Mouse (Mus musculus): ENCODE results near the gene Fbh1. TPM values are rescaled to one million over a fixed set of nuclear protein-coding genes. Genes with fewer than 3 reads are reported as not detected.

The Fbh1 gene
- polyA plus RNA-seq, 1 experiment from 2014 or later = 114 TPM

DNA sequence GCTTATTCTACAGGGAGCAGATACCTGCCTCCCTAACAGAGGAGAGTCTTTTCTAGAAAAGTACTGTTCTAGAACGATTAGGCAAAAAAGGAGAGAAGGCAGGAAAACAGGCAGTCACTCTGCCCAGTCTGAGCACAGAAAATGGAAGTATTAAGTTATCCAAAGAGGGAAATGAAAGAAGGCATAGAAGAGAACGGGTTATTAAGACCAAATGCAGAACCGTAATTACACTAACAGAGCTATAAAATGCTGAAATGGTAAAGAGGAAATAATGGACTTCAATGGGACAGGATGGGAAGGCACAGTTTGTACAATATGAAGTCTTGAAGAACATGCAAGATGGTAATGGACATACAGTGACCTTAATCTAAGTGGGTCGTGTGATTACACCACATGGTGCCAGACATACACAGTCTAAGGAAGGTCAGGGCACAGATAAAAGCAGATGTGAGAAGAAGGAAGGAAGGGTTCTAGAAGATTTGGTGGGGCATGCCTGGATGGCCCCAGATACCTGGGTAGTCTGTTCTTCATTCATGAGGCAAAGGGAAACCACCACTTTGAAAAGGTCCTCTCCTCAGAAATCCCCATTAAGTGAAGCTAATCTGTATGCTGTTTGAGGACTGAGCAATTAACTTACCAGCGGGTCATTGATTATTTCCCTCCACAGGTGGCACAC, 10.8 kb downstream of the Fbh1 start:
- WGBS = 78% methylated on average over 5 of the region's 5 CpGs
- Histone ChIP-seq H3K4me3 (no peak overlapping the region), H3K9me3 (no peaks in the 10 kb centered on the region), H3K27me3 (replicated peaks; ENCODE audit: low read depth, poor library complexity, severe bottlenecking) (no peaks in the 10 kb centered on the region), H3K36me3 (replicated peaks) (peaks cover 82% of the 10 kb centered on the region), H3K27ac (replicated peaks) (no peak overlapping the region), H3K4me1 (no peaks in the 10 kb centered on the region)
- DNase-seq (ENCODE audit: low spot score) = no peak

DNA sequence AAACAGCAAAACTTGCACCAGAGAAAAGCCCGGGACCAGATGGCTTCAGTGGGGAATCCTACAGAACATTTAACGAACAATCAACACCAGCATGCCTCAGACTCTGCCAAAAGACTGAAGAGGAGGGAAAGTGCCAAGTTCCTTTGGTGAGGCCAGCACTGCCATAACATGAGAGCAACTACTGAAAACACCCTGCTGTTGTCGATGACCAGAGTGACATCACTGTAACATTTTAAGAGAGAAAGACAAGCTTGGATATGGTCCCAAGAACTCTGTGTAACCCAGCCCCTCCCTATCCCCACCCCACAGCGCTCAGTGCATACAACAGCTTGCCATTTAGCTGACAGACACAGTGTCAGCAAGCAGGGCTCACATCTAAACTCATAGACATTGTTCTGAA, 11.7 kb downstream of the Fbh1 start:
- 93% methylated on average over 4 of the region's 4 CpGs for WGBS
- DNase-seq (ENCODE audit: low spot score) = no peak
- Histone ChIP-seq H3K36me3 (replicated peaks) (peaks cover 91% of the 10 kb centered on the region), H3K9me3 (no peaks in the 10 kb centered on the region), H3K27me3 (replicated peaks; ENCODE audit: low read depth, poor library complexity, severe bottlenecking) (no peaks in the 10 kb centered on the region), H3K27ac (replicated peaks) (no peak overlapping the region), H3K4me3 (no peak overlapping the region), H3K4me1 (no peaks in the 10 kb centered on the region)

DNA sequence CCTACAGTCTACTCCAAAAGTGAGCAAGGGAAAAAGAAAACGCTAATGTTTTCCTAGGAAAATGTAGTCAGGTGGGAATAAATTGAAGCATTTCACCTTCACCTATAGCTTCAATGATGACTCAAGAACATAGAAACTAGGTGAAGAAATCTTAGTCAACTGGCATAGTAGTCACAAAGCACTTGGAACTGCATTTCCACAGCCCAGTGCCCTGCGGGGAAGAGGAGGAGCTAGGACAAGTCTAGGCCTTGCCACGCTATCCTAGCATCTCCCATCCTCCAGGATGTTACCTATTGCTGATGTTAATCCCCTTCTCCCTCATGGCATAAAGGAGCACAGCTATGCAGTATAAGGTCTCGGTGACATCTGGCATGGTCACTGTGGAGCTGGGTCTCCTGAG, 14.8 kb downstream of the Fbh1 start:
- Histone ChIP-seq H3K36me3 (replicated peaks) (peaks cover 100% of the 10 kb centered on the region), H3K27me3 (replicated peaks; ENCODE audit: low read depth, poor library complexity, severe bottlenecking) (no peaks in the 10 kb centered on the region), H3K9me3 (no peaks in the 10 kb centered on the region), H3K4me3 (no peak overlapping the region), H3K4me1 (no peaks in the 10 kb centered on the region), H3K27ac (replicated peaks) (no peak overlapping the region)
- WGBS = 92% methylated on average over 4 of the region's 4 CpGs
- no peak for DNase-seq (ENCODE audit: low spot score)

DNA sequence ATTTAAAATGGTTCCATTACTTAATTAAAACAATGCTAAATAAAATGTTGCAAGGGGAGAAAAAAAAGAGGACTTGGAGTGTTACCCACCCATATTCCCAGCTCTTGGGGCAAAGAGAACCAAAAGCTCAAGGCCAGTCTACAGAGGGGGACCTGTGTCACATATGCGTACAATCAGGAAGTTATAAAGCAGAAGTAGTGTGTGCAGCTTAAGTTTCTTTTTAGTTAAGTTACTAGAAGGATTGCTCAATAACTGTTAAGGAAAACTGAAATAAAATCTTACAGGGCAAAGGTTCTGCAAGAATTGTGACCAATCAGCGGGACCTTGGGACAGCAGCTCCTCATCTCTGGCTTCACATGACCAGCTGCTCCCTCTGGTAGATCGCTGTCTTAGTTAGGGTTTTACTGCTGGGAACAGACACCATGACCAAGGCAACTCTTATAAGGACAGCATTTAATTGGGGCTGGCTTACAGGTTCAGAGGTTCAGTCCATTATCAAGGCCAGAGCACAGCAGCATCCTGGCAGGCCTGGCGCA, 37.8 kb downstream of the Fbh1 start:
- Histone ChIP-seq H3K27me3 (replicated peaks; ENCODE audit: low read depth, poor library complexity, severe bottlenecking) (no peaks in the 10 kb centered on the region), H3K36me3 (replicated peaks) (peaks cover 63% of the 10 kb centered on the region), H3K27ac (replicated peaks) (no peak overlapping the region), H3K4me1 (no peaks in the 10 kb centered on the region), H3K4me3 (no peak overlapping the region), H3K9me3 (no peaks in the 10 kb centered on the region)
- no peak for DNase-seq (ENCODE audit: low spot score)
- WGBS = 97% methylated on average over 4 of the region's 4 CpGs

DNA sequence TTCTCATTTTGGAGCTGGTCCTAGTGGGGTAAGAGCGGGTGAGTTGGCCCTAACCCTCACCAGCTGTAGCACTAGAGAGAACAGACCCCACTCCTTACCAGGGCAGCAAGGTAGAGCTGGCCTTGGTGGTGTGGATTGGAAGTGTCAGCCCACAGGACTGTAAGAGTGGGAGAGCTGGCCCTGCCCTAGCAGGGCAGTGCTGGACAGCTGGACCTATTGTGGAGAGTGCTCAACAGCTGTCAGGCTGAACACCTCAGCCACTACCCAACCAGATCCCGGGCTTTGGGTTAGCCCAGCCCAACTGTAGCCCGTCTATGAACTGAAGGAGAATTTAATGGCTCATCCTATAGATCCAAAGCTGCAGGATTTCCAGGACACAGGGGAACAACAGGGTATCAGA, 38.6 kb downstream of the Fbh1 start:
- WGBS = 94% methylated on average over 3 of the region's 3 CpGs
- H3K36me3 ChIP-seq (replicated peaks) = peaks cover 55% of the 10 kb centered on the region
- H3K27me3 ChIP-seq (replicated peaks; ENCODE audit: low read depth, poor library complexity, severe bottlenecking) = no peaks in the 10 kb centered on the region
- H3K4me3 ChIP-seq = no peak overlapping the region
- no peaks in the 10 kb centered on the region for H3K9me3 ChIP-seq
- no peak for DNase-seq (ENCODE audit: low spot score)
- no peaks in the 10 kb centered on the region for H3K4me1 ChIP-seq
- H3K27ac ChIP-seq (replicated peaks) = no peak overlapping the region

DNA sequence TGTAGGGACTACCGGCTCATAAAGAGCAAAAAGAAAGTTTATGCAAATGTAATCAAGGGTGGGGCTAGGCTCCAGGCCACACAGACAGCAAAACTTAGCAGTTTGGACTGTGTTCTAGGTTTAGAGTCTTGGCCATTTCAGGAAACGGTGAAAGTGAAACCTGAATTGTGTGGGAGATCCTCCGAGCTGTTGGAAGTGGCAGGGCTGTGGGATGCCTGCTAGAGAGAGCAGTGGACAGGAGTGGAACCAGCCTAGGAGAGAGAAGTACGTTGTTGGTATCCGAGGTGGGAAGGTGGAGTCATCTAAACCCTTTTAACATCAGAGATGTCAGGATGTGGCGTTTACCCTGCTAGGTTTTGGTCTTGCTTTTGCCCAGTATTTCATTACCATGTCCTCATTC, 41.5 kb downstream of the Fbh1 start:
- Histone ChIP-seq H3K27me3 (replicated peaks; ENCODE audit: low read depth, poor library complexity, severe bottlenecking) (no peaks in the 10 kb centered on the region), H3K4me3 (no peak overlapping the region), H3K4me1 (no peaks in the 10 kb centered on the region), H3K9me3 (no peaks in the 10 kb centered on the region), H3K36me3 (replicated peaks) (peaks cover 26% of the 10 kb centered on the region), H3K27ac (replicated peaks) (no peak overlapping the region)
- DNase-seq (ENCODE audit: low spot score) = no peak
- 84% methylated on average over 6 of the region's 6 CpGs for WGBS

DNA sequence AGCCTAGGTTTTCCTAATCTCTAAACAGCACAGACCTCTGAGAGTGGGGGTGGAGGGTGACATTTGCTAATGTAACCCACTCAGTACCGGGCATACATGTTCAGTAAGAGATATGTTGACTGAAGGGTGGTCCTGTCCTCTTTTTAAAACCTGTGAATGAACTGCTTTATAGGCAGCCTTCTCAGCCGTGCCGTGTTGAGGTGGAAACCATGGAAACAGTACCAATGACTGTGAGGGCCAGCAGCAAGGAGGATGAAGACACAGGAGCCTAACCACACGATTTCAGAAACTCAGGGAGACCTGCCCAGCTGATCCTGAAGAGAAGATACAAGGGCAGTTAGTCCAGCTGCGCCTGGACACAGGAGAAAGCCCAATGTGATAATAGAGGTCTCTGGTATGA, 44.4 kb downstream of the Fbh1 start:
- WGBS = 74% methylated on average over 5 of the region's 5 CpGs
- H3K9me3 ChIP-seq = no peaks in the 10 kb centered on the region
- DNase-seq (ENCODE audit: low spot score) = no peak

DNA sequence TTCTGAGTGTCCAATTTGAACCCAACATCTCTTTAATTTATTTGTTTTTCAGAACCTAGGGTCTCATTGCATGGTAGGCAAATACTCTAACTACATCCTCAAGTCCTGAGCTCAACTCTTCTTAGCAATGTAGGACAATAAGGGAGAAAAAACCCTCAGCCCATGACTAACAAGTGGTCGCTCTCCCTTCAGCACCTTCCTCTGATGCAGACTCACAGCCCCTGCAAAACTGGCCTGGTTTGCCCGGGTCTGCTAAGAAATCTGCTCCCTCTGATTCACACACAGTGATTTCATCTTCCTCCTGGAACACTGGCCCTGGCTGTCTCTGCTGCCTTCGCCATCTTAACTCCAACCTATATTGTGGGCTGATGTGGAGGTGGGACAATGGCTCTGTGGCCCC, 48.3 kb downstream of the Fbh1 start:
- Histone ChIP-seq H3K4me3 (no peak overlapping the region), H3K27me3 (replicated peaks; ENCODE audit: low read depth, poor library complexity, severe bottlenecking) (no peaks in the 10 kb centered on the region), H3K9me3 (no peaks in the 10 kb centered on the region), H3K36me3 (replicated peaks) (no peaks in the 10 kb centered on the region), H3K4me1 (no peaks in the 10 kb centered on the region), H3K27ac (replicated peaks) (no peak overlapping the region)
- 61% methylated on average over 3 of the region's 3 CpGs for WGBS
- peak; percentile 24 for DNase-seq (ENCODE audit: low spot score)

More for the DNA sequence above, 44.4 kb downstream of the Fbh1 start:
- Histone ChIP-seq H3K4me3 (no peak overlapping the region), H3K27me3 (replicated peaks; ENCODE audit: low read depth, poor library complexity, severe bottlenecking) (no peaks in the 10 kb centered on the region), H3K27ac (replicated peaks) (no peak overlapping the region), H3K36me3 (replicated peaks) (0 out of 2 replicates have a peak, but pooled peaks cover 3% of the 10 kb centered on the region), H3K4me1 (no peaks in the 10 kb centered on the region)

DNA sequence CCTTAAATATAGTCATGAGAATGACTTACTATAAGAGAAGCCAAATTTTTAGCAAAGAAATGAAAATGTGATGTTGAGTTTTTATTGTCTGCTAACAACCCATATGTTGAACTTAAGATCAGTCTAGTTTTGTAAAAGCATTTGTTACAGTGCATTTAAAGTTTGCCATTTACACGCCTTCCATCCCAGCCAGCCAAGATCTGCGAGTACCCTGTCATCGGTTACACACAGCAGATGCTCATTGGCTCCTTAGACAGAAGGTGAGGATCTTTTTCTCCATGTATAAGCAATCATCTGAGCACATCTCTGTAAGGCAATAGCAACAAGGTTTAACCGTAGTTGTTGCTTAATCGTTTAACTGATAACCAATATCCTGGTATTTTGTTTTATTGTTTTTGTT, 49.8 kb downstream of the Fbh1 start:
- Histone ChIP-seq H3K9me3 (no peaks in the 10 kb centered on the region), H3K4me3 (no peak overlapping the region), H3K4me1 (no peaks in the 10 kb centered on the region), H3K27ac (replicated peaks) (no peak overlapping the region), H3K27me3 (replicated peaks; ENCODE audit: low read depth, poor library complexity, severe bottlenecking) (no peaks in the 10 kb centered on the region), H3K36me3 (replicated peaks) (no peaks in the 10 kb centered on the region)
- WGBS = 91% methylated on average over 5 of the region's 5 CpGs
- DNase-seq (ENCODE audit: low spot score) = no peak

DNA sequence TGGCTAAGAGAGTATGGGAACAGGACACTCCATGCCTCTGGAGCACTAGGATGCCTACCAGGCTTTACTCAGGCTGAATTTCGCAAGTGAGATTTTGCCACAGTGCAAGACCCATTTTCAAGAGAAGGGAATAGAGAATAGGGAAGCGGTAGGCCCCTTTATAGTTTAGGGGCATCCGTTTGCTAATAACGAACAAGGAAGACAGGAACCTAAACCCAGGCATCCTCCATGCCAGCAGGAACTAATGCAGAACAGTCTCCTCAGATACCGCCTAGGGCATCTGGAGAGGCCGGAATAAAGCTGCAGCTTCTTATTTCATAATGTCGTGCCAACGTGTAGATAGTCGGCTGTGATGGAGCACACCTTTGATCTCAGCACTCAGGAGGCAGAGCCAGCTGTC, 54.8 kb downstream of the Fbh1 start:
- Histone ChIP-seq H3K27ac (replicated peaks) (no peak overlapping the region), H3K27me3 (replicated peaks; ENCODE audit: low read depth, poor library complexity, severe bottlenecking) (no peaks in the 10 kb centered on the region), H3K4me3 (no peak overlapping the region), H3K9me3 (no peaks in the 10 kb centered on the region), H3K36me3 (replicated peaks) (no peaks in the 10 kb centered on the region), H3K4me1 (no peaks in the 10 kb centered on the region)
- DNase-seq (ENCODE audit: low spot score) = no peak
- WGBS = 87% methylated on average over 9 of the region's 9 CpGs

DNA sequence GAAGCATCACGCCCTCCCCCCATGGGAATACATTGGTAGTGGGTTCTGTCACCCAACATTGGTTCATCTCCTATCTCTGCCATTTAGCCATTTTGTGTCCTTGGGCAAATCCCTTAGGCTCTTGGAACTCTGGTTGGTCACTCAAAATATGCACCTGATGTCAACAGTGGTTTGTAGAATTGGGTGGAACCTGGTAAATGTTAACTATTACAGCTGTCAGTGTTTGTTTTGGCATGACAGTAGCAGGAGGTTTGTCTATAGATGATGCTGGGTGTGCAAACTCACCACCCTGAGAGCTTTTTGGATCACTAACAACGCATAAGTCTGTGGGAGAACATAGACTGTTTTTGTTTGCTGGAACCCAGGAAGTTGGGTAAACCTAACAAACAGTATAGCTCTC, 58.8 kb downstream of the Fbh1 start:
- WGBS = 86% methylated on average over 2 of the region's 2 CpGs
- H3K9me3 ChIP-seq = no peaks in the 10 kb centered on the region
- no peaks in the 10 kb centered on the region for H3K36me3 ChIP-seq (replicated peaks)
- no peak for DNase-seq (ENCODE audit: low spot score)
- no peak overlapping the region for H3K27ac ChIP-seq (replicated peaks)
- no peak overlapping the region for H3K4me3 ChIP-seq
- no peaks in the 10 kb centered on the region for H3K27me3 ChIP-seq (replicated peaks; ENCODE audit: low read depth, poor library complexity, severe bottlenecking)
- H3K4me1 ChIP-seq = no peaks in the 10 kb centered on the region

DNA sequence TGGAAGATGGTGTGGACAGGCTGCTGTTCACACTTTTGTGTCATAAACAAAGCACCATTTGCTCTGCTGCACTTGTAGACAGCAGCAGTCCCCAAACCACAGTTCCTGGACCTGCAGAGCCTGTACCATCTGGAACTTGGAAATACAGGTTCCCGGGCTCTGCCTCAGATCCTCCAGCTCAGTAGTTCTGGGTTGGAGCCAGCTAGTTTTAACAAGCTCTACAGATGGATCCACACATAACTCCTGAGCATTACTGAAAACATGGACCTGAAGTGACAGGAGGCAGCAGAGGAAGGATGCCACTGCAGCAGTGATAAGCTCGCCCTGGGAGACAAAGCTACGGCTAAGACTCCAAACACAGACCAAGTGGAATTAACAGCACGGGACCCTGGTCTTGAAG, 62.8 kb downstream of the Fbh1 start:
- 85% methylated on average over 4 of the region's 4 CpGs for WGBS
- no peak overlapping the region for H3K27ac ChIP-seq (replicated peaks)

DNA sequence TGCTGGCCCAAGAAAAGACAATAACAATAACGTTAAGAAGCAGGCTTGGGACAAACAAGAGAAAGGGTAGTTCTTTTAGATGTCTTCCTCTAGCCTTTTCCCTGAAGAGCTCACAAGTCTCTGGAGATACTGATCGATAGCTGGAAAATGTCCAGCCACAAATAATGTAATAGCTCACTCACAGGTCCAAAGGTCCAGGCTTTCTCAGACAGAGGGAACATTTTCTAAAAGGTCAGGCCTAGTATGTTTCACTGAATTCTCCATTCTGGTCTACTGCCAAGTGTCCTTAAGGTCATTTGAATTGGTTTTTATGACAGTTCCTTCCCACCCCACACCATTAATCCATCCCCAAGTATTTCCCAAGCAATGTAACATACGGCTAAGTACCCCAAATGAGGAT, 64.4 kb downstream of the Fbh1 start:
- DNase-seq (ENCODE audit: low spot score) = no peak
- Histone ChIP-seq H3K27me3 (replicated peaks; ENCODE audit: low read depth, poor library complexity, severe bottlenecking) (peaks cover 12% of the 10 kb centered on the region), H3K4me3 (no peak overlapping the region), H3K4me1 (no peaks in the 10 kb centered on the region), H3K27ac (replicated peaks) (no peak overlapping the region), H3K36me3 (replicated peaks) (no peaks in the 10 kb centered on the region), H3K9me3 (no peaks in the 10 kb centered on the region)
- WGBS = 76% methylated on average over 3 of the region's 3 CpGs

More for the DNA sequence above, 62.8 kb downstream of the Fbh1 start:
- DNase-seq (ENCODE audit: low spot score) = no peak
- Histone ChIP-seq H3K36me3 (replicated peaks) (no peaks in the 10 kb centered on the region), H3K9me3 (no peaks in the 10 kb centered on the region), H3K4me3 (no peak overlapping the region), H3K27me3 (replicated peaks; ENCODE audit: low read depth, poor library complexity, severe bottlenecking) (no peaks in the 10 kb centered on the region), H3K4me1 (no peaks in the 10 kb centered on the region)

Data from embryonic facial prominence, embryonic 10.5 days (tissue).